Mouse (Mus musculus): ENCODE data around the gene Cops3.
"Not testable (repeated sequence)": the region's sequence is repeated elsewhere in the genome, so short reads cannot be mapped to it uniquely, and the experiment has no call there.

Gene Cops3

DNA sequence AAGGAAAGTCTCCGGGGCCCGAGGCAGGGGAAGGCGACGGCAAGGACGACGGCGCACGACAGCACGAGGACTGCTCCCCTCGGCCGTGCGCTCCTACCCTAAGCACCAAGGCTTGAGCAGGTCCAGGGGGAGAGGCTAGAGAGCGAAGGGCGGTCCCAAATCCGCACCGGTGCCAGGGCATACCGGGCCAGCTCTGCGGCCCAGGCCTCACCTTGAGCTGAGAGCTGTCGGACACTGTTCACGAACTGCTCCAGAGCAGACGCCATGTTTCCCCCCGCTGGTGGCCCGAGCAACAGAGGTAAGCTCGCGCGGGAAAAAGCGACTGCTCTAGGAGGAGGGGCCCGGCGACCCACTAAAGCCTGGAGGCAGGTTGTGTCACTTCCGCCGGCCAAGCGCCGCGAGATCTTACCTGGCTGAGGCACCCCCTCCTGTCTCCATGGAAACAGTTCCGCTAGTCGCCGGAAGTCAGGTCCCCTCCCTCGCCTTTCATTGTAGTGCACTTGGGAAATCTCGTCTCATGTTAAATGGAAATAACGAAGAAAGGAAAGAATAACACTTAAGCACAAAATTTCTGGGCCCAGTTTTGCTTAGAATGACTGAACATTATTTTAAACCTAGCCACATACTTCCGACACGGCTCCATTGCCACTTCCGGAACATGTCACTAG, at the start of gene Cops3:
Gene Cops3, minus strand, starts transcription at position 380 of the 668 bp plus-strand sequence.
- DNase-seq (ENCODE audit: low spot score), result peak; percentile 97

DNA sequence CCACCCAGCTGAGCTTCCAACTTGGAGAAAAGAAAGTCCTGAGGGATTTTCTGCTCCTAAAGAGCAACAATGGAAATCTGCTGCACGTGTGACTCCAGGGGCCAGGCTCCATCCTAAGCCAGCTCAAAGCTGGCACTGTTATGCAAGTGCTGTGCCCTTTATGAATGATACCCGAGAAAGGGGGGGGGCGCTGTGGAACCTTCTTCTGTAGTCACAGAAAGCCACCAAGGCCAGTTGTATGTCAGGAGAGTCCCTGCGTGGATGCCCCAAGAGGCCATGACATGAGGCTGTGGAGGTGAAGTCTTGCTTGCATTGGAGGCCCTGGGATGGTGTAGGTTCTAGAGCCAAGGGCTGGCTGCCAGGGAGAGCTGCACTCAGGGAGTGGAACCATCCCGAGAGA, 48.5 kb upstream of the Cops3 start:
- no peak for DNase-seq (ENCODE audit: low spot score)

DNA sequence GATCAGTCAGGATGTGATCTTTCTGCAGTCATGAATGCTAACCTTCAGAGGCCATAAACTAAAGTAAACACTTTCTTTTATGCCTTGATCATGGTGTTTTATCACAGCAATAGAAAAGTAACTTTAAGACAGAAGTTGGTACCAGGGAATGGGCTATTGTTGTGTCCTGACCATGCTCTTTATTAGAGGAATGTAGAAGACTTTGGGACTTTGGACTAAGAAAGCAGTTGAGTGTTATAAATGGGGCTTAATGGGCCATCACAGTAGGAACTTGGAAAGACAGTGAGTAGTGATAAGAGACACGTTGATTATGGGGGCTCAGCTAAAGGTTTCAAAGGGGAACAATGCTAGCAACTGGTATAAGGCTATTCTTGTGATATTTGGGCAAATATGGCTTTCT, 47.3 kb upstream of the Cops3 start:
- DNase-seq (ENCODE audit: low spot score), result no peak

DNA sequence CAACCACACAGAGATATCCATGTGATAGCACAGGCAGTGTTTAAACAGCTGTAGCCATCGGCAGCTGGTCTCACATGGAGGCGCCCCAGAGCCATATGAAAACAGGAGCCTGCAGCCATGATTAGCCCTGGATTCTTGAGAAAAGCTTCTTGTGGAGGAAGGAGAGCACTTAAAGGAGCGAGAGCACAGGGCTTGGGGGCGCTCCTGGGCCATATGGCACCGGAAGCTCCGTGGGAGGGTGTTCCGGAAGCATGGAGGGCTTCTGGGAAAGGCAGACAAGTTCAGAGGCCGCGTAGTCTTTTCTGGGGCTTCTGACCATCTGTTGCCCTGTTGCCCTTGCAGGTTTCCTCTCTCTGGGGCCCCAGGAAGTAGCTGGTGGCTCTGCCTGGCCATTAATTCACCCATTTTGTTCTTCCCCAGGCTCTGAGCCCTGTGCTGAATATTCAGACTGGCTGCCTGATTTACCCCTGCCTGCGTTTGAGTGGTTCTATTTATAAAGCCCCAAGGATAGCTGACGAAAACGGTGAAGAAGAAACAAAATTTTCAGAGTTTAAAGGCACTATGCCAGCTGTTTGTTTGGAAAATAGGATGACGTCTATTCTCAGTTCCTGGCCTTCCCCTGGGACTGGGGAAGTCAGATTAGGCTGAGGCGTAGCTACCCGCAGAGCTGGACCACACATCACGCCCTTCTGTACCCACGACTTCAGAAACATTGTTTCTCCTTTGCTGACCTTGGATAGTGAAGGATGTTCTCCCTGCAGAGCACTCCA, 45.8 kb upstream of the Cops3 start:
- DNase-seq (ENCODE audit: low spot score), result peak; percentile 83

DNA sequence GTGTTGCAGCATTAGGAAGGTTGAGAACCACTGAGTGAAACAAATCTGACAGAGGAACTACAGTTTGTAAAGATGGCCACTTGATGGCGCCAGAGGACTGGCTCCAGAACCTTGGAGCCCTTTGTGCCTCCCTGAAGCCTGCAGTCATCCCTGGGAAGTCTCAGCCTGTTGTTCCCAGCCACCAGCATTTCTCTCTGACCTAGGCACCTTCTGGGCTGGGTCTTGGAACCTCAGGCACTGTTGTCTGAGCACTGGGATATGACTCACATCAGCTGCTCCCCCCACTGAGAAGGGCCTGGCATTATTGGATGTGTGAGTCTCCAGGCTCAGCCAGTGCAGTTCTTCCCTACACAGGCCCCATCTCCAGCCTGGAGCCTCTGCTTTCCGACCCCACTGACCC, 40.4 kb upstream of the Cops3 start:
- peak; percentile 68 for DNase-seq (ENCODE audit: low spot score)

DNA sequence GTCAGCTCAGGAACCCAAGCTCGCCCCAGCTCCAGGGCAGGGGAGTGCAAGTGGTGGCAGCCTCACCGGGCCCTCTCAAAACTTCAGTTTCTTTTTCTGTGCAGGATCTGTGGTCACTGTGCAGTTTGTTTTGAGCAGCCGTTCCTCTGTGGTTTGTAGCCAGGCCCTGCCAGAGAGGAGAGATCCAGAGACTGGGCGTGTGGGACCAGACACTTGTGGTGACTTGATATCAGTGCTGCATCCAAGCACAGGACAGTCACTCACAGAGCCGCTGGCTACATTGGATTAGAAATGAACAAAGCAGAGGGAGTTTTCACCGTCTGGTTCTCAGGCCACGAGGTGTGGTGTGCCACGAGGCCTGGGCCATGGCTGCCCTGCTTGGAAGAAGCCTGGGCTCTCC, 32.5 kb upstream of the Cops3 start:
- no peak for DNase-seq (ENCODE audit: low spot score)

DNA sequence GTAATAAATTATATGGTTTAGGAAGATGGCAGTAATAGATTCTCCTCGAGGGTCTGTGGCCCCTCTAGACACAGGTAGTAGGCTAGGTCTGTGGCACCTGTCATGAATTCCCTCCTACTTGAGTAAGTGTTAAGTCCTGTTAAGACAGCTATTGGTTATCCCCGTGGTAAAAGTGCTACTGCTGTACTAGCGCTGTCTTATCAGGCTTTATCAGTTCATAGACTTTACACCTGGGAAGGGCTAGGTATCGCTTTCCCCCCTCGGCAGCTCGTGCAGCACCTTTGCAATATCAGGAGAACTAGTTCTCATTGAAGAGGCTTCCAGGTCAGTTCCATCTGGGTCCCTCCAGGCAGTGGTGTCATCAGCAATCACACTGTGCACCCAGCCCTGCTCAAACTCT, 24.7 kb upstream of the Cops3 start:
- no peak for DNase-seq (ENCODE audit: low spot score)

DNA sequence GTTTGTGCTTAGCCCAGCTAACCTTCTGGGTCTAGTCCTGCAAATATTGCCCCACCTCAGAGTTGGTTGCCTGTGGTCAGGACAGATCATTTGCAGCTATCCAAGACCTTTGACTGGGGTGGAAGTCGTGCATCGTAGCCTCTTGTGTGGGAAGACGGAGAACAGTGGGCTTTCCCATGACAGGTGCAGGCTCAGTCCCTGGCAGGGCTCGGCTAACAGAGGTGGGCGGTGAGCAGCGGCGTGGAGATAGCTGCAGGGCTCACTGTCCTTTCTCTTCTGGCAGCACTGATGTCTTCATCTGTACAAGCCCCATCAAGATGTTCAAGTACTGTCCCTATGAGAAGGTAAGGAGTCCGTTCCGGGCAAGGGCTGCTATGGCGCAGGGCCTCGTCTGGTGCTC, 20.8 kb upstream of the Cops3 start:
- DNase-seq (ENCODE audit: low spot score), result no peak

DNA sequence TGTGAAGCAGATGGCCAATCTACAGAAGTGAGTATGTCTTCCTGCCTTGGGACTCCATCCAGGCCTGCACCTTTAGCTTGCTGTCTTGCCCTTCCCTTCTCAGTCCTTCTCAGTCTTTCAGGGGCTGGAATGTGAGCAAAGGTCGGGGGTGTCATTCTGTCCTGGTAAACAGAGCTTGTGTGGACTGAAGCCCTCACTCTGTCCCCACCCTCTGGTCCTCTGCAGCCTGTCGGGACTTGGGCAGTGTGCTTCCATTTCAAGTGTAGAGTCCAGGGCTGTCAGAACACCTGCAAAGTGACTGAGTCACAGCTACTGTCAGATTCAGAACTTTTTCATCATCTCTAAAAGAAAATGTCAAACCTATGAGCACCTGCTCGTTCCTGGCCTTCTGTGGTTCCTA, 13.2 kb upstream of the Cops3 start:
- DNase-seq (ENCODE audit: low spot score), result no peak

DNA sequence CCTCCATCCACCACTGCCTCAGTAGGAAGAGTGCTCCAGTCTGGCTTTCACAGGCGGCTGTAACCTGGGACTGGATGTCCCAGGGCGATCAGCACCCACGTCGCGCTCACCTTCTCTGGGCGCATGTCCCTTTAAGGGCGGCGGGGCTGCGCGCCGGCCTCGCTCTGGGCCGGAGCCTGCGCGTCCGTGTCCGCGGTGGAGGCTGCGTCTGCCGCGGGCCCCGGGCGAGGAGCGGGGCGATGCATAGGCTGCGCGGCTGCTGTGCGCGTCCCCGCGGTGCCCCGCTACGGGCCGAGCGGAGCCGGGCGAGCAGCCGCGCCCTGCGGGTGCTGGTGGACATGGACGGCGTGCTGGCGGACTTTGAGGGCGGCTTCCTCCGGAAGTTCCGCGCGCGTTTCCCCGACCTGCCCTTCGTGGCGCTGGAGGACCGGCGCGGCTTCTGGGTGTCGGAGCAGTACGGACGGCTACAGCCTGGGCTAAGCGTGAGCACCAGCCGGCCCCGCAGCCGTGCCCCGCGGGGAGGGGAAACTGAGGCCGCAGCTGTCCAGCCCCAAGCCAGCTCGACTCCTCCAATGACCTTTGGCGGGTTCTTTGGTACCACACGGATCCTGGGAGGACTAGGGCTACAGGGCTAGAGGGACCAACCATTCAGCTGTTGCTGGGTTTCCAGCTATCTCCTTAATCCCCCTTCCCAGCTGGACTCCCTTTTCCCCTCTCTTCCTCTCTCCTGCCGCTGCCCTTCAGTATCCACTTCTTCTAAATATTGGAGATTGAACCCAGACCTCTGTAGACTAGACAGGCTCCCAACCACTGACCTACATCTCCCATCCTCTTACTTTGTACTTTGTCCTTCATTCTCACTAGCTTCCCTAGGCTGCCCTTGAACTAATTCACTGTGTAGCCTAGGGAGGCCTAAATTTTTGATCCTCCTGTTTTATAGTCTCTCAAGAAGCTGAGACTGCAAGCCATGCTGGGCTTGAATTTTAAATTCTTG, 8.6 kb upstream of the Cops3 start:
- DNase-seq (ENCODE audit: low spot score), result peak; percentile 75

DNA sequence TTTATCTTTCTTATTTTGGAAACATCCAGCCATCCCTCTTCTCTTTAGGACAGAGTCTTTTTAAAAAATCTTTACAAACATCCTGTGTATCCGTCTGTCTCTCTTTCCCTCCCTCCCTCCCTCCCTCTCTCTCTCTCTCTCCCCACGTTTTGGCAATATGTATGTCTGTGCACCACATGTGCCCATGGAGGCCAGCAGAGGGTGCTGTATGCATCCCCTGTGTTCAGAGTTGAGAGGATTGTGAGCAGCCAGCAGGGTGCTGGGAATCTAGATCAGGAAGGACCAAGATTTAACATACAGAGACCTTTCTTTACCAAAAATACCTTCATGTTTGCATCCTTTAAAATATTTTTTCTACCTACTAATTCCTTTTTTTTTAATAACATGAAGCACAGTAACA, 7.5 kb upstream of the Cops3 start:
- DNase-seq (ENCODE audit: low spot score), result peak; percentile 49

DNA sequence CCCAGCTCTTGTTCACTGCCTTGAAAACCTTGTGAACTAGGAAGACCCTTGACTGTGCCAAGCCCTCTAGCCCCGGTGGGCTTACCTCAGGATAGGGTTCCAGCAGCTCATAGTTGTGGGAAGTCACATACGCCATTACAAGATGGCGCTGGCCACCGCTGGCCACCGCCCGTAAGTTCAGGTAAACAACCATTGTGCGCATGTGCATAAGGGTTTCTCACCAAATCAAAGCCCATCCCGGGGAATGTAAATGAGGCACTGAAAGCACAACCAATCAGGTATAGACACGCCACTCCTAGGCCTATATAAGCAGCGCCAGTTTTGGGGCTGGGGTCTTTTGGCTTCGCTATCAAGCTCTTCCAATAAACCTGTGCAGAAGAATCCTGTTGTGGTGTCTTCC, 6.7 kb upstream of the Cops3 start:
- DNase-seq (ENCODE audit: low spot score), result no peak

DNA sequence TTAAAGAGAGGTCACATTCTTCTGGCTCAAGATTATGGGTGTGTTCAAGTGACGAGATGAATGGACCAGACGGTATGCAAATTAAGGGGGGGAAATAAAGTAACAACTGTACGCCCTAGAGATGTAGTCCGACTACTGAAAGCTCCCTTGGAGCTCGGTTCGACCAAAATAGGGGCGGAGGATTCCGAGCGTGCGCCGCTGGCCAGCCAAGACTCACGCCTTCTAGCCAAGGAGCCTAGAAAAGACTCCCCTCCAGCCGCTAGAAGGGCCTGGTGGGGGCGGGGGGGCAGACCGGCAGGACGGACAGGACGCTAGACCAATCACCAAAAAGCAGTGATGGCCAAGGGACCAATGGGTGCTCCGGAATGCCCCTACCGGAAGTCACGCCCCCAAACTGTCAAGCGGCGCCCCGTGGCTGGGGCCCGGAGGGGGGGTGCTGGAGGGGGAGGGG, 605 bp downstream of the Cops3 start, which contains the start of gene Nt5m:
Gene Nt5m, plus strand, starts transcription at position 440 of the 451 bp plus-strand sequence.
- peak; percentile 95 for DNase-seq (ENCODE audit: low spot score)

DNA sequence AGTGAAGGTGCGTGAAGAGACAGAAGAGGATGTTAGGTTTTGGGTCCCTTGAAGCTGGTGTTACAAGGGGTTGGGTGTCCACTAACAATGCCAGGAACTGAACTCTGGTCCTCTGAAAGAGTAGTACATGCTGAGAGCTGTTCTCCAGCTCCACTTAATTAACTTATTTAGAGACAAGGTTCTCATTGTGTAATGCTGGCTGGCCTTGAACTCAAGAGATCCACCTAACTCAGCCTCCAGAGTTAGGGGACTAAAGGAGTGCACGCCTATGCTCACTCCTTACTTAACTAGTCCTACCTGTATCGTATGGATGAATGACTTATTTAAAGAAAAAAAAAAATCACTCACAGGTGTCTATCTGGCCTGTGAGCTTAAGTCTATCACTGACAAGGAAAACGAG, 1.2 kb downstream of the Cops3 start:
- no peak for DNase-seq (ENCODE audit: low spot score)

DNA sequence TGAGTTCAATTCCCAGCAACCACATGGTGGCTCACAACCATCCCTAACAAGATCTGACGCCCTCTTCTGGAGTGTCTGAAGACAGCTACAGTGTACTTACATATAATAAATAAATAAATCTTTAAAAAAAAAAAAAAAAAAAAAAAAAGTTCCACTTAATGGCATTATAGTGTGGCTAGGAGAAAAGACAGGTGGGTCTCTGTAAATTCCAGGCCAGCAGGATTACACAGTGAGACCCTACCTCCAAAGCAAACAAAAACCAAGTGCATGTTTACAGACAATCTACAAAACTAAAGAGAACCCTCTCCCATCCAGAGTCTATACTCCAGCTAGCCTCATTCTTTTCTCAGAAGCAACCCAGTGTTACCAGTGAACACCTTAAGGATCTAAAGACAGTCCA, 1.8 kb downstream of the Cops3 start:
- not testable (repeated sequence) for DNase-seq (ENCODE audit: low spot score)

DNA sequence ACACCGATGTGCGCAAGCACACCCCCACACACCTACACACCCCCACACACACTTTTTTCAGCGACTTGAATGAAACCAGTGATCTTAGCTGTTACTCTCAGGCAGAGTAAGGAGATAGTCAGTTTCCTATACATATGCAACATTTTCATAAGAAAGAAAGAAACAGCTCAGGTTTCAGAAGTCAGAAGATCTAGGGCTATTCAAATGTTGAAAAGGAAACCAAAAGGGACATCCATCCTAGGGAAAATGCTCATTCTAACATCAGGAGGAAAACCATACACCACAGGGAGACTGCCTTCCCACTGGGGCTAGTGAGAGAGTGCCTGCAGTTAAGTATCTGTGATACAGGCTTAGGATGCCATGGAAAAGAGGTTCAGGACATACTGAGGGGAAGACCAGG, 18.0 kb downstream of the Cops3 start:
- no peak for DNase-seq (ENCODE audit: low spot score)

DNA sequence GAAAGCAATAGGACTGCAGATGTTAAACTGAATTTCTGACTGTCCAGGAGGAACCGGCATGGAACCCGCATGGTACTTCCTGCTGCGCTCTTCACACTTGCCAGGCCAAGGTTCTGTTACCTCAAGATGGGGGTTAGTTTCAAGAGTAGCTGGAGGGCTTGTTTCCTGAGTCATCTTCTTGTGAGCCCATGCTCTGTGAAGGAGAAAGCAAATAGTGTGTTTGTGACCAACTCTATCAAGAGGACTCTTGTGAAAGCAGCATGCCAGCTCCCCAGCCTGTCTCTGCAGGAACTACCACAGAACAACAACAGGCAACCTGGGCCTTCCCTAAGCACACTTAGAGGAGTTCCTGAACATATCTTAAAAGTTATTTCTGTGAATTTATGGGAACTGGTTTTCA, 21.7 kb downstream of the Cops3 start:
- DNase-seq (ENCODE audit: low spot score), result no peak

DNA sequence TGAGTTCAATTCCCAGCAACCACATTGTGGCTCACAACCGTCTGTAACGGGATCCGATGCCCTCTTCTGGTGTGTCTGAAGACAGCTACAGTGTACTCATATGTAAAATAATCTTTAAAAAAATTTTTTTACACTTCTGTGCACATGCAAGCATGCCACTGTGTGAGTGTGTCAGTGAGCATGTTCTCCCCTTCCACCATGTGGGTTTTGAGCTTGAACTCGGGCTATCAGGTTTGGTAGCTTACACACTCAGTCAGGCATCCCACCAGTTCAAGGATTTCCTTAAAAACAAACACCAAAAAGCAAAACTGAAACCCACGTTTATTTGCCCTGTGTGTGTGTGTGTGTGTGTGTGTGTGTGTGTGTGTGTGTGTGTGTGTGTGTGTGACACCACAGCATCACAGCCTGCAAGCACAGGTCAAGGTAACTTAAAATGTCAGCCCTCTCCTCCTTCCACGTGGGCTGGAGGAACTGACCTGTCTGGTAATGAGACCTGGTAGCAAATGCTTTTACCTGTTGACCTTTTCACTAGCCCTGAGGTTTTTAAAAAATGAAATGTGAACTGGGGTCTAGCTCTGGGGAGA, 24.1 kb downstream of the Cops3 start:
- DNase-seq (ENCODE audit: low spot score), result no peak

DNA sequence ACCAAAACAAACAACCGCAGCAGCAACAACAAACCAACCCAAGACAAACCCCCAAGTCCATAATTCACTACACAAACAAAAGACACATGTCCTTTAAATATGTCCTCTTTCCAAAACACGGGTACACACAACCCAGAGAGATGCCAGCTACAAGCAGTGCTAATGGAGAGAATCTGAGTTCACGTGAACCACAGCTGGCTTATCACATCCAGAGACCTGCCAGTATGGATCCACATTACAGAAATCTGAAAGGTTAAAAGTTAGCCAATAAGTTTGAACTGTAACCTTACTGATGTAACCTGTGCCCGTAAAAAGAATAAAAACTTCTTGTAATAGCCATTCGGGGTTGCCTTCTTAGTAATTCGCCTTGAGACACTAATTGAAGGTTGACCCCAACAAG, 24.7 kb downstream of the Cops3 start:
- no peak for DNase-seq (ENCODE audit: low spot score)

DNA sequence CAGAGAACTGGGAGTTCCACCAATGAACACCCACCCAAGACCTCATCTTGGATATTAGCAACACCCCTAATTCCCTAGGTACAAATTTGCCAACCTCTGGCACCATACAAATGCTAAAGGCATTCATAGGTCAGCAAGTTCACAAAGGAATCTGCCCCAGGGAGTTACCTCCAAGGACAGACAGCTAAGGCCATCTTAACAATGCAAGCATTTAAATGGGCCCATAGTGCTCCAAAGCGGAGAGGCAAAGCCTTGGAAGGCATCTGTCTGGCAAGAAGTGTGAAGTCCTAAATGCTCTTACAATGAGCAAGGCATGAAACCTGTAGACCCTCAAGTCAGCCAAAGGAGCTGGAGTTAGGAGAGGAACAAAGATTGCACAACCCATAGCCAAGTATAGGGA, 25.3 kb downstream of the Cops3 start:
- no peak for DNase-seq (ENCODE audit: low spot score)

DNA sequence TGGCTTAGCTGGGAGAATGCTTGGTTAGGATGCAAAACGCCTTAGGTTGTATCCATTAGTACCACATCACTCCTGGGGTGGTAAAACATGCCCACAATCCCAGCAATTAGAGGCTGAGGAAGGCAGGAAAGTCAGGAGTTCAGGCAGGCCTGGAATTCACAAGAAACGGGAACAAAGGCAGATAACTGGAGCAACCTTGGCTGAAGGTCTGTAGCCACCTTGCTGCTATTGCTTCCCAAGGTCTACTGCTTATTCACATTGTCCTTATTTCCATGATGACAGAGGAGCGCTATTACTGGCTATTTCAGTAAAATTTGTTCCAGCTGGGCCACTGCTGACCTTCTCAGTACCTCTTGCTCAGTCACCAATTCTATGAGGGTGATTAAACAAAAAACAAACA, 26.4 kb downstream of the Cops3 start:
- DNase-seq (ENCODE audit: low spot score), result no peak

DNA sequence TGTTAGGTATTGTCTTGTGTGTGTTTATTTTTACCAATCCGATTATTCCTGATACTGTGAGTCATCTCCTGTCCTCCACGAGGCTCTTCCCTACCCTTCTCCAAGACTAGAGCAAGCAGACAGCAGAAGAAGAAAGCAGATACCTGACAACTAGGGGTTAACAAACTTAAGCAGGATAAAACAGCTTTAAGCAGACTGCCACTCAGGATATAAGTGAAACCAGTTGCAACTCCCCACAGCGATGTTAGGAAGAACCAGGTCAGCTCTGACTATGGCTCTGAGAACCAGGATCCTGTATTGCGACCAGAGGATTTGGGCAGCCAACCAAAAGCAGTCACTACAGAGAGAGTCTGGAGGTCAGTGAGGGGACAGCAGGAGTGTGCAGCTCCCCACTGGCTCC, 28.4 kb downstream of the Cops3 start:
- DNase-seq (ENCODE audit: low spot score), result no peak

All from testis, postnatal 14 days (tissue).